Mouse (Mus musculus) lung, postnatal 25 days (tissue): ENCODE data around the gene Bard1.

Experiments used
- DNase-seq: peaks from one replicate; pipeline ENCODE4 v3.0.0; 2022; ENCODE audit warnings: low spot score

Bard1 gene

GRCm38 (mm10) chr1:71052252-71052651 is 50.7 kb downstream of the Bard1 start:
- no peak for DNase-seq

DNA sequence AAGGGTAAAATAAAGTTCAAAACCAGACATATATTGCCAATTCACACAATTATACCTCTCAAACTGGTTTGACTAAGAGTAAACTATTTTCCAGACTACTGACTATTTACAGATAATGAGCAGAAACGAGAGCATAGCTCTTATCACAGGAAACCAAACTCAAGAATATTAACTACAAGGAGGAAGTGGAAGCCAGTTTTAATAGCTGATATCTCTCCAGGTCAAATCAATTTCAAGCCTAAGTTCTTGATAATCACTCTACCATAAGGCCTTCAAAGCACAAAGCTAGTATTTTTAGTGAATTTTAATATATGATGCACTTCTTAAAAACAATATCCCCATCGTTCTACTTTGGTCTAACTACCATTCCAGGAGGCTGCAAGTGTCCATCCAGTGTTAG is 57.8 kb downstream of the Bard1 start:
- DNase-seq, result no peak

DNA sequence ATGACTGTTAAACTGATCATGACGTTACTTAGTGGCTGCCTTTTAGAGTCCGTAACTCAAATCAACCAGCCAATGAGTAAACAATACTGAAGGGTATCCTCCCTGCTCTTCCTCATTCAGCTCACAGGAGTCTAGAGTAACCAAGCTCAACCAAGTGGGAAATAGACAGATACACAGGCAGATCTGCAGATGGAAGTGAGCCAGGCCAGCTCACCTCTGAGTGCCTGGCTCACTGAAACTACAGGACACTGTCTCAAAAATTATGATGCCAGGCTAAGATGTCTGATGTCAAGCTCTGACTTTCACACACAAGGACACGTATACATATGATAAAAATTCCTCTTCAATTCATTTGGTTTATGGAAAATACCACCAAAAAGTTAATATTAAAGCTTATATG is 59.0 kb downstream of the Bard1 start:
- no peak for DNase-seq

- no peak for DNase-seq
Measured at GRCm38 (mm10) chr1:71036999-71037398, 65.9 kb downstream of the Bard1 start.

DNA sequence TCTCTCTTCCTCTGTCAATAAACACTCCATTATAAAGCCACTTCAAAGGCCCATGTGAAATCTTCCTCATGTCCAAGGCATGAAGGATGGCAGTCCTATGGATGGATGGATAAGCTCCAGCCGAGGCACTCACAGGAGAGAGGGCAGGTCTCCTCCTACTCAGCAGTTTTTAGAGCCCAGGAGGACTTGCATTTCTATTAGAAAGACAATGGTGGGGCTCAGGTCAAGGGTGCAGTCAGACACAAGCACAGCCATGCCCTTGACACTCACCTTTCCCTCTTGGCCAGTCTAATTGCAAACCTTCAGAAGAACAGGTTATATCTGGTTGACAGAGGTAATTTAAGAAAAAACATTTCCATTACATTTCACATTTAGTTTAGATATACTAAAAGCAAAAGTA is 67.4 kb downstream of the Bard1 start:
- DNase-seq, result no peak

DNA sequence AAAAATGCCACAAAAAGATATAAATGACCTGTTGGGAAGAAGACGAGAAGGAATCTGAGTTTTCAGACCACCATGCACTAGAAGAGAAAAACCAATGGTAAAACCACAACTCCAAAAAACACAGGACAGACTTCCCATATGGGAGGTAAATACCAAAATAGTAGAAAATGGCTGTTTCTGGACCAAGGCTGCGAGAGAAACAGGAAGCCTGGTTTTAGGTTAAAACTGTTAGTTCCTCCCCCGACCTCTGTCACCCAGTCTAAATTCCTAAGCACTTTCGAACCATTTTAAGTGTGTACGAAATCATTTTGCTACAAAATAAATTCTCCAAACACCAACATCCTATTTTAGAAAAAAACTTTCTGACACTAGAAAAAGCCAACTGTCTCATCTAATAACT is 80.2 kb downstream of the Bard1 start:
- DNase-seq, result no peak

GRCm38 (mm10) chr1:71014345-71014744 is 88.6 kb downstream of the Bard1 start:
- no peak for DNase-seq

DNA sequence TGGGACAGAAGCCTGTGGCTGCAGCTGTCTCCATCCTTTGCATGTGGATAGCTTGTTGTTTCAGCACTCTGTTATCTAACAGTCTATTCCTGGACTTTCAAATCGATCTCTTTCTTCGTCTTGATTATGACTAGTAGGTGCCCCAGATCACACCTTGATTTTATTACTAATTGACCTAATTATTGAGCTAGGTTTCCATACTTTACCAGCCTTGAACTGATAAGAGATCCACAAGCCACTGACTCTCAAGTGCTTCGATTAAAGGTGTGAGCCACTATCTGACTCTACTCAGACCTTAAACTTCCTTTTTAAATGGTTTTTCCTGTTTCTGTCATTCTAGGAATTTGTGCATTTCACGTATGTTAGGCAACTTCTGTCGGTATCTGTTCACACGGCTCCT is 96.9 kb downstream of the Bard1 start:
- no peak for DNase-seq

DNA sequence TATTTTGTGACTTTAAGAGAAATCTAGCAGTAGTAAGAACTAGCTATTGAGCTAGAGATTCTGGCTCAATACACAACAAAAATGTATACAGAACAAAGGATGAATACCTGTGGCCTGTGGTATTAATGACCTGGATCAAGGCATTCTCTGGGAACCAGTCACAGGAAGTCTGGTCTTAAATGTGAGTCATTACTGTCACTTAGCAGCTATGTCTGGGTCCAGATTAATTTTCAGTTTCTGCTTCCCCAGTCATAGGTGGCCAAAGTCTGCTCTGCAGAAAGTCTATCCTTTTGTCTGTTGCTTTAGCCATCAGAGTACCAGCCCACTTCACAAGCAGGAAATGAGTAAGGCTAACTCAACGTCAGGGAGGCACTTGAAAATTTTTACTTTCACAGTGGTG is 98.8 kb downstream of the Bard1 start:
- no peak for DNase-seq

DNA sequence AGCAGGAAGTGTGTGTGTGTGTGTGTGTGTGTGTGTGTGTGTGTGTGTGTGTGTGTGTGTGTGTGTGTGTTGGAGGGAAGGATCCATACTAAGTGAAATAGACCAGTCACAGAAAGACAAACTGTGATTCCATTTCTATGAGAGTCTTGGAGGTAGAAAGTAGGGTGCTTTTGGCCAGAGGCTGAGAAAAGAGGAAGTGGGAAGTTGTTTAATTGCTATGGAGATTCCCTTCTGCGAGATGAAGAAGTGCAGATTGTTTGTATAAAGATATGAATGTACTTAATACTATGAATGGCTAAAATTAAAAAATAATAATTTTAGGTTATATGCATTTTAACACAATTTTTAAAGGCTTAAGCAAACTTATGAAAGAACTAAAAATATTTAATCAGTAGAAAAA is 99.2 kb downstream of the Bard1 start:
- DNase-seq, result no peak

GRCm38 (mm10) chr1:70997377-70997993 is 105.5 kb downstream of the Bard1 start:
- no peak for DNase-seq

GRCm38 (mm10) chr1:70996766-70997165 is 106.2 kb downstream of the Bard1 start:
- DNase-seq, result peak; percentile 14
